Mouse (Mus musculus): ENCODE data around the gene Gdpd5. TPM values are rescaled to one million over a fixed set of nuclear protein-coding genes. Genes with fewer than 3 reads are reported as not detected.
"Not testable (repeated sequence)": the region's sequence is repeated elsewhere in the genome, so short reads cannot be mapped to it uniquely, and the experiment has no call there.

The Gdpd5 gene
- polyA plus RNA-seq, 1 experiment = 15.8 TPM

- DNase-seq (ENCODE audit: low spot score) = no peak
These were observed 16.1 kb upstream of the Gdpd5 start for GRCm38 (mm10) chr7:99365069-99365468.

GRCm38 (mm10) chr7:99366716-99367115 is 14.5 kb upstream of the Gdpd5 start:
- DNase-seq (ENCODE audit: low spot score) = no peak

- DNase-seq (ENCODE audit: low spot score) = not testable (repeated sequence)
These were observed 6.9 kb upstream of the Gdpd5 start for GRCm38 (mm10) chr7:99374325-99374724.

- DNase-seq (ENCODE audit: low spot score) = peak; percentile 69
These were observed 5.8 kb upstream of the Gdpd5 start for GRCm38 (mm10) chr7:99375455-99375854.

- DNase-seq (ENCODE audit: low spot score) = no peak
These were observed 2.3 kb upstream of the Gdpd5 start for GRCm38 (mm10) chr7:99378870-99379269.

- DNase-seq (ENCODE audit: low spot score) = no peak
These were observed 562 bp upstream of the Gdpd5 start for GRCm38 (mm10) chr7:99380491-99381213.

- DNase-seq (ENCODE audit: low spot score) = no peak
These were observed 1.1 kb downstream of the Gdpd5 start for GRCm38 (mm10) chr7:99382088-99383000.

- DNase-seq (ENCODE audit: low spot score) = no peak
These were observed 2.0 kb downstream of the Gdpd5 start for GRCm38 (mm10) chr7:99383246-99383645.

GRCm38 (mm10) chr7:99384101-99384611 is 2.9 kb downstream of the Gdpd5 start:
- no peak for DNase-seq (ENCODE audit: low spot score)

GRCm38 (mm10) chr7:99386030-99386429 is 4.8 kb downstream of the Gdpd5 start:
- DNase-seq (ENCODE audit: low spot score) = no peak

GRCm38 (mm10) chr7:99386811-99387210 is 5.6 kb downstream of the Gdpd5 start:
- no peak for DNase-seq (ENCODE audit: low spot score)

GRCm38 (mm10) chr7:99387356-99387755 is 6.1 kb downstream of the Gdpd5 start:
- no peak for DNase-seq (ENCODE audit: low spot score)

- no peak for DNase-seq (ENCODE audit: low spot score)
These were observed 9.3 kb downstream of the Gdpd5 start for GRCm38 (mm10) chr7:99390559-99390958.

GRCm38 (mm10) chr7:99392696-99393095 is 11.5 kb downstream of the Gdpd5 start:
- DNase-seq (ENCODE audit: low spot score) = no peak

- DNase-seq (ENCODE audit: low spot score) = no peak
These were observed 12.6 kb downstream of the Gdpd5 start for GRCm38 (mm10) chr7:99393711-99394325.

- DNase-seq (ENCODE audit: low spot score) = no peak
These were observed 14.2 kb downstream of the Gdpd5 start for GRCm38 (mm10) chr7:99395385-99395784.

- no peak for DNase-seq (ENCODE audit: low spot score)
These were observed 14.8 kb downstream of the Gdpd5 start for GRCm38 (mm10) chr7:99395908-99396616.

GRCm38 (mm10) chr7:99396994-99397659 is 15.9 kb downstream of the Gdpd5 start:
- DNase-seq (ENCODE audit: low spot score) = no peak

GRCm38 (mm10) chr7:99401373-99401772 is 20.2 kb downstream of the Gdpd5 start:
- no peak for DNase-seq (ENCODE audit: low spot score)

GRCm38 (mm10) chr7:99402477-99402876 is 21.3 kb downstream of the Gdpd5 start:
- DNase-seq (ENCODE audit: low spot score) = no peak

- no peak for DNase-seq (ENCODE audit: low spot score)
These were observed 22.0 kb downstream of the Gdpd5 start for GRCm38 (mm10) chr7:99403254-99403653.
